Mouse (Mus musculus) cortical plate, adult 2 months (tissue): ENCODE results near the gene Ier5. TPM values are rescaled to one million over a fixed set of nuclear protein-coding genes. Genes with fewer than 3 reads are reported as not detected.

Experiments
- H3K27ac ChIP-seq: fragments of 200-500 bp; 2 replicates; pipeline ENCODE4 v1.5.1; 2012; ENCODE audit warnings: low read length, control low read depth, inconsistent platforms; ENCODE audit not compliant: insufficient read depth
- H3K4me1 ChIP-seq: fragments of 200-500 bp; 2 replicates; pipeline ENCODE4 v1.6.1; 2011; ENCODE audit warnings: low read length; ENCODE audit not compliant: control insufficient read depth, insufficient read depth
- H3K4me3 ChIP-seq: fragments of 200-500 bp; 2 replicates; pipeline ENCODE4 v1.5.1; 2011; ENCODE audit warnings: mild to moderate bottlenecking, low read length, control low read depth; ENCODE audit not compliant: insufficient read depth
- CTCF ChIP-seq: fragments of 200-500 bp; IDR thresholded peaks from 2 replicates; pipeline ENCODE4 v1.5.1; 2011; ENCODE audit warnings: mild to moderate bottlenecking, control low read depth, low read length; ENCODE audit not compliant: insufficient read depth; ENCODE audit errors: extremely low read depth
- POLR2A ChIP-seq: fragments of 200-500 bp; IDR thresholded peaks from 2 replicates; pipeline ENCODE4 v1.6.1; 2011; ENCODE audit warnings: mild to moderate bottlenecking, low read length, control low read depth; ENCODE audit not compliant: insufficient read depth; ENCODE audit errors: extremely low read depth
- polyA plus RNA-seq: library from polyadenylated mRNA; depleted of rRNA; stranded (reverse); fragments of >200 nt; gene quantifications from 2 replicates; pipeline ENCODE4 v1.2.3, GENCODE M21; 2012

Gene Ier5
- polyA plus RNA-seq, 1 experiment: 53.3 TPM

DNA sequence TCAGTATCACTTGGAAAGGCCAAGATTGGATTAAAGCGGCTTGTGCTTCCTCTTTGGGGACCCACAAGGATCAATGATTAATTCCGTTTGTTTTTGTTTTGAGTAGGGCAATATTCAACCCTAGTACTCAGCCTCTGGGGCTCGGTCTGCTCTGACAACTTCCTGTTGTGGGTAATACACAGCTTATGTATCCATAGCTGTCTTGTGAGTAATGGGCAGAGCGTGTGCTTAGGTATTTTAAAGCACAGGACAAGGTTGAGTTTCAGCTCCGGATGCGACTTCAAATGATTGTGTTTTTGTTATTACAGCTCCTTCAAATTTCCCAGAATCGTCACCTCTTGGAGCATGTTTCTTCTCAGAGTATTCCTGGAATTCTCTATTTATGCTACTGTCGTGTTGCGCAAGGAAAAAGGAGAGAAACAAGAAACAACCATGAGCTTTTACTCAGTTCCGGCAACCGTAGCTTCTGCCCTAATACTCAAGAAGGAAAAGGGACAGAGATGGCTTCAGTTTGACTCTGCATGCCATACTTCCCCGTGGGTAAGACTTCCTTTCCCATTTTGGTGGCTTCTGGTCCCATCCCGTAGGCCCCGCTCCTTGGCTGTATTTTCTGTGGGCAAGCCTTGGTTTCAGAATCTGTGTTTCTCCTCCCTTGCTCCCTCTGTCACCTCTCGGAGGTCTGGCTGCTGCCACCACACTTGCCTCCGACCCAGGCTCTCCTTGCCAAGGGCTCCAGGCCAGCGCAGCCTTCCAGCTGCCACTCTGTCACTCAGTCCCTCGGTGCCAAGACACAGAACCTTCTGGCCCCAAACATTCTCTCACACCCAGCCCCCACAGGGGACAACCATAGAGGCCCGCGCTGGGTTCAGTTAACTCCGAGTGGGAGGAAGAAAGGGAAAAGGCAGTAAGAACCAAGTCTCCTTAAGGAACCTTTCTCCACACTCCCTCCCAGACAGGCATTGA is 22.8 kb upstream of the Ier5 start:
- Histone ChIP-seq H3K4me1 (no peaks in the 10 kb centered on the region), H3K4me3 (no peak overlapping the region), H3K27ac (no peak overlapping the region)
- no peak for TF ChIP-seq CTCF

DNA sequence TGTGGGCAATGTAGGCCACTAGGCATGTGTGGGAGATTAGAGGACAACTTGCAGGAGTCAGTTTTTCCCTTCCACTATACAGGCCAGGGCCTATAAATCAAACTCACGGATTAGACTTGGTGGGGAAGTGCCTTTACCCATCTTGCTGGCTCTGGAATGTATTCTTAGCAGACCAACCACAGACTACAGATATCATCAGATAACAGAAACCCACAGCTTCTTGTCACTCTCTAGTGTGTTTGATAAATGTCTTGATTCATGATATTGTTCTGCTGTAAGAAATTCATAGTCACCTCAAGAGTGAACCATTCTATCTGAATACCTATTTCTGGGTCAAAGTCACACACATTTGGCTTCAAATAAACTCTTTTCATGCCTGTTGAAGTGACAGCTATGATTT is 20.3 kb upstream of the Ier5 start:
- no peak overlapping the region for H3K27ac ChIP-seq
- TF ChIP-seq POLR2A (no peak), CTCF (no peak)
- H3K4me1 ChIP-seq: no peaks in the 10 kb centered on the region
- H3K4me3 ChIP-seq: no peak overlapping the region

GRCm38 (mm10) chr1:155113946-155114345 is 14.5 kb upstream of the Ier5 start:
- peaks cover 7% of the 10 kb centered on the region for H3K4me1 ChIP-seq
- H3K4me3 ChIP-seq: no peak overlapping the region
- TF ChIP-seq CTCF (no peak), POLR2A (no peak)
- H3K27ac ChIP-seq: no peak overlapping the region

DNA sequence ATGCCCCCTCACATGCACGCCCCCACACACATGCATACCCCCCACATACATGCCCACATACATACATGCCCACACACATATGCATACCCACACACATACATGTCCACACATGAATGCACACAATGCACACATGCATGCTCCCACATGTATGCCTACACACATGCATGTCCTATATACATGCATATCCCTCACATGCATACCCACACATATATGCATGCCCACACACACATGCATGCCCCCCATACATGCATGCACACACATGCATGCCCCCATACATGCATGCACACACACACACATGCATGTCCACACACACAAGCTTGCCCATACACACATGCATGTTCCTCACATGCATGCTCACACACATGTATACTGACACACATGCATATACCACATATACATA is 13.4 kb upstream of the Ier5 start:
- TF ChIP-seq CTCF (no peak), POLR2A (no peak)
- Histone ChIP-seq H3K27ac (no peak overlapping the region), H3K4me3 (no peak overlapping the region), H3K4me1 (peaks cover 7% of the 10 kb centered on the region)

- TF ChIP-seq CTCF (no peak), POLR2A (no peak)
- H3K4me1 ChIP-seq: peaks cover 7% of the 10 kb centered on the region
- H3K27ac ChIP-seq: no peak overlapping the region
- H3K4me3 ChIP-seq: no peak overlapping the region
Observed at GRCm38 (mm10) chr1:155112118-155112517, 12.7 kb upstream of the Ier5 start.

DNA sequence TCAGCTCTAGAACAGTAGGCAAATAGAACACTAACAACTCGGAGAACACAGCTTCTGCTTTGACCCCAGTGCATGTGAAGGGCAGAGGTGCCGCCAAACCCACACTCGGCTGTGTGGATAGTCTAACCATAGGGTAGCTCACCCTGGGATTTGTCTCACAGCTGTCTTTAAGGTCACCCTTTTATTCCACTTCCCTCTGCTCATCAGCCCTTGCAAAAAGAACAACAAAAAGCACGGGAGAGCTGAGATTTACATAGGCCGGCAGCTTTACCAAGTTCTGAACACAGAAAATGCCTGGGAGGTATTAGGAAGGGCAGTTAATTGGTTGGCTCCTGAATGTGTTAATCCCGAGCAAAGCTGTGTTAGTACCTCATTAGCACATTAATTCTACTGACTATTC is 12.1 kb upstream of the Ier5 start:
- H3K4me1 ChIP-seq: peaks cover 7% of the 10 kb centered on the region
- no peak overlapping the region for H3K27ac ChIP-seq
- TF ChIP-seq CTCF (no peak), POLR2A (no peak)
- H3K4me3 ChIP-seq: no peak overlapping the region

GRCm38 (mm10) chr1:155109387-155110350 is 10.2 kb upstream of the Ier5 start:
- peaks cover 7% of the 10 kb centered on the region for H3K4me1 ChIP-seq
- TF ChIP-seq POLR2A (no peak), CTCF (no peak)
- no peak overlapping the region for H3K4me3 ChIP-seq
- H3K27ac ChIP-seq: no peak overlapping the region

DNA sequence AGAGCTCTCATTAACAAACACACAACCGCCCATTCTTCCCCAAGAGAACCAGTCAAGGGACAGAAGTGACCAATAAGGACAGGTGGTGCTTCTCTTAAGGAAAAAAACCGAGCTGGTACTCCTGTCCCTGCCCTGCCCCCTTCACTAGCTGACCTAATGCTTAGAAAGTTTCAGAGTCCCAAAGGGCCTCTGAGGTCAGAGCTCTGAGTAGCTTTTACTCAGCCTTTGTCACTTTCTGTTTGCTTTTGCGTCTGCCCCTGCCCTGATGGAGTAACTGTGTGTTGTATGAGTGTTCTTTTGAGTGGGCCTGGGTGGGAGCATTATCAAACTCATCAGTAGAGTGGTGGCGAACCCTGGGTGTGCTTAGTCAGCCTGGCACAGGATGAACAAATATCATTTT is 9.0 kb upstream of the Ier5 start:
- no peak overlapping the region for H3K27ac ChIP-seq
- TF ChIP-seq POLR2A (no peak), CTCF (no peak)

GRCm38 (mm10) chr1:155107843-155108242 is 8.4 kb upstream of the Ier5 start:
- Histone ChIP-seq H3K4me1 (peaks cover 7% of the 10 kb centered on the region), H3K4me3 (no peak overlapping the region), H3K27ac (no peak overlapping the region)
- no peak for TF ChIP-seq POLR2A
- TF ChIP-seq CTCF: no peak

More for the DNA sequence above, 9.0 kb upstream of the Ier5 start:
- no peak overlapping the region for H3K4me3 ChIP-seq
- peaks cover 7% of the 10 kb centered on the region for H3K4me1 ChIP-seq
